Mouse (Mus musculus) Muller cell, postnatal 12 days (primary cell): ENCODE measurements at regions not wholly inside any gene's neighbourhood (a gene's known extent, or its start where the extent isn't known, plus 50 kb on each side); places are given as distances from the start of the nearest gene placed in this dataset.
A peak's percentile ranks its signal among the peaks of the same experiment; 100 is the strongest.

Experiments used
- DNase-seq: peaks from one replicate; pipeline ENCODE4 v3.0.0-alpha.2; 2015; ENCODE audit errors: inconsistent ontology term

DNA sequence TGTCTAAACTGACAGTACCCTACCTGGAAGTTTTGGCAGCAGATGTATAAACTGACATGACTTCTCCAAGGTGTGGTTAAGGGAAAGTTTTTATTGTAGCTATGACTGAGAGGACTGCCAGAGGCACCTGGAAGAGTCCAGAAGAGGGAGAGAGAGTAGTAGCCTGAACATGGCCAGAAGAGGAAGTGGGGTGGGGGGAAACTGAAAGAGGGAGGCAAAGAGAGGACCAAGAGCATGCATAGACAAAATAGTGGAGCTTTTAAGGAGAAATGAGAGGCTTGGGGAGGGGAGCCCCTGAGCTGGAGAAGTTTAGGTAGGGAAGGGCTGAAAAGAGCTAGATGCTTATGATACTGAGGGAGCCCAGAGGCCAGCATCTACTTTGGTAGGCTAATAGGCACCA lies 255.2 kb upstream of the Id2 start:
- no peak for DNase-seq

DNA sequence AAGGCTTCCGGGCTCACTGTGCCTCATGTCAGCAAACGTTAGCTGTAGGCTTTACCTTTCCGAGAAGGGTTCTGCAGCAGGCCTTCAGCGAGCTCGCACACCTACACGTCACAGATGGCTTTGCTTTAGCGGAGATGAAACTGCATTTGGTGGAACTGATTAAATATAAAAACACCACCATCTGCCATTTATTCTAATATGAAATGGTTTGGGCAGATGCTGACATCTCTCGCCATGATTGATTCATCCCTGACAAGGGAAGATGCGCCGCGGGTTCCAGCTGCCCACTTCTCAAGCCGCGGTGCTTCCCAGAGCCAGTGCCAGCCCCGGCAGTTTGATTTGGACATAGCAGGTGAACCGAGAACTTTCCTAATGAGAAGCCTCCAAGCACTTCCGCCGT lies 247.4 kb upstream of the Id2 start:
- no peak for DNase-seq

DNA sequence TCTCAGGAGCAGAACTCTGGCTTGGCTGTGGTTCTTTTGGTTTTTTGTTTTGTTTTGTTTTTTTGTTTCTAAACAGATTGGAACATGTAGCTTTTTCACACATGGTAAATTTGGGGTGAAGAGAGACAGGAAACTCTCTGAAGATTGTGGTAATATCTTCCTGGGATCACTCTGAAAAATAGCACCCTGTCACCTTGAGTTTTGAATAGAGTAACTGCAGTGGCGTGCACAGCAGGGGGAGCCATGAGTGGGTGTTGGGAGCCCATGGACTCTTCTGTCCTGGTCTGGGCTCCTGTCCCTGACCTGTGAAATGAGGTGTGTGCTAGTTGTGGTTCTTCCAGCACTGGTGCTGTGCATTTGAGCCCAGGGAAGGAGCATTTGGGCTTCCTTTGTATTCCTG lies 241.8 kb upstream of the Id2 start:
- DNase-seq: no peak

DNA sequence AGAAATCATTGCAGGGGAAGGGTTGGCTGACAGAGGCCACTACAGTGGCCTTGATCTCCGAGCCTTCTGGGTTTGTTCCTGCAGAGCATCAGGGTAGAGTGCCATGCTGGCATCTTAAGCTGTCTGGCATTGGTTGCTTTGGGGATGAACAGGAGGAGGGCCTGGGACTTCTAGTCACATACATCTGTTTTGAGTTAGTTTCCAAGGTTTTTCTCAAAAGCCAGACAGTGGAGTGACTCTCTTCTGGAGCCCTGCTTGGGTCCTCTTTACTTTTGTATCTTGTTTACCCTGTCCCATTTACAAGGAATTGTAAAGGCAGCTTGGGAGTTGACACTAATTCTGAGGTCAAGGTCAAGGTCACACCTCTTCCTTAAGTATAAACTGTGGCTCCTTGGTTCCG lies 239.0 kb upstream of the Id2 start:
- DNase-seq: no peak

DNA sequence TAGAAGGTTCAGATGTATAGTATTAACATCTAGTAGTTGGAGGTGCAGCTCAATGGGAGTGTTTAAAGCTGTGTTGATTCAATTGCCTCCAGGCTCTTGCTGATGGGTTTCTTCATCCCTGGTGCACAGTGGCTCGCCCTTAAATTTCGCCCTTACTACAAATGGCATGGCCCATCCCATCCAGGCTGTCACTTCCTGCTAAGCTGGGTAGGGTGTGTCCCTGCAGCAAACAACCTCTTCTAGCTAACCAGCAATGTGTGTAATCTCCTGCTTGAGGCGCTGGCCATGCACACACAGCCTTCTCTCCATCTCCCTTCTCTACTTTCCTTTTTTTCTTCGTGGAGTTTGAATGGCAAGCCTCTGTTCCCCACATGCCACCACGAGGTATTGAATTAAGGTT lies 238.1 kb upstream of the Id2 start:
- DNase-seq: no peak

DNA sequence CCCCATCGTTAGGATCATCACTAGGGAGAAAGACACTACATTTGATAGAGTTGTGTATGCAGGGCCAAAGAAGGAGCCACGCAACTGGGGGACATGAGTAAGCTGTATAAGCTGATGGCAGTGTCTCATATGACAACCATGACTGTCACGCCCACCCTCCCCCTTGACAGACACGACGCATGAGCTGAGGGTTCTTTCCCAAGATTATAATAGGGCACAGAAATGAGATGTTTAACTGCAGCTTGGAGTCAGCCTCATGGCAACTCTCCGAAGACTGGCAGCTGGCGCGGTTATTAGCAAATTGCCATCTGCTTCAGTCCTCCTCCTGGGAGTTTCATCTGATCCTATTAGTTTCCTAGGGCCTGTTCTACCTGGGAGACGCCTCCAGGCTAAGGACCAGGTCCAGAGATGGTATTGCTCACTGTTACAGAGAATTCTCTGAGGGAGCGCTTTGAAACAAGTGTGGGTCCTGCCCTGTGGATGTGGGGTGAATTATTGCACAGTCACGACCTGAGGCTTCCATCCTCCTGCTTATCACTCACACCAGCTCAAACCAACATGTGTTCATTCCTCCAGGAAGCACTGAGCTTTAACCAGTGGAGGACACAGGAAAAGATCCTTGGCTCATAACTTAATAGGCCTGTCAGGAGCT lies 235.6 kb upstream of the Id2 start:
- DNase-seq: no peak

DNA sequence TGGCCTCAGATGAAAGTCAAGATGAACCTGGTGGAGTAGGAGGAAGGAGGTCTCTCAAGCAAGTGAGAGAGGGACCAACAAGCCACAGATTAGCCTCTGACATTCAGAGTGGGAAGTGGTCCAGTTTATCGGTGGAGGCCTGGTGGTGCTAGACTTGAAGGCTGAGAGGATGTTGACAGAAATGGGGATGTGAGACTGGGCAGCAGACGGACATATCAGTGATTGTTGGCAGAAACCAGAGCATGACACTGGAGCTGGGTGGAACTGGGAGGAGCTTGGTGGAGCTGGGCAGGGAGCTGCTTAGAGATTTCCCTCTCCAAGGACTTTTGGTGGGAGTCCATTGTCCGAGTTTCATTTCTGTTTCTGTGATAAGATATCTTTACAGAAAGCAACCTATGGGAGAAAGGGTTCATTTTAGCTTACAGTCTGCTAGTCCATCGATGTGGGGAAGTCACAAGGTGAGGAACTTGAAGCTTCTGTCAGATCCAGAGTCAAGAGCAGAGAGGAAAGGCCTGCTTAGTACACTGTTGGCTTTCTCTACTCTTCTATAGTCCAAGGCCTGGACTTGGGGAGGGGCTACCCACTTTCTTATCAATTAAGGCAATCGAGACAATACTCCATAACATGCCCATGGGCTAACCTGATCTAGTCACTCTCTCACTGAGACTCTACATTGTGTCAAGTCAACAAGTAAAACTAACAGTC lies 233.2 kb upstream of the Id2 start:
- no peak for DNase-seq

DNA sequence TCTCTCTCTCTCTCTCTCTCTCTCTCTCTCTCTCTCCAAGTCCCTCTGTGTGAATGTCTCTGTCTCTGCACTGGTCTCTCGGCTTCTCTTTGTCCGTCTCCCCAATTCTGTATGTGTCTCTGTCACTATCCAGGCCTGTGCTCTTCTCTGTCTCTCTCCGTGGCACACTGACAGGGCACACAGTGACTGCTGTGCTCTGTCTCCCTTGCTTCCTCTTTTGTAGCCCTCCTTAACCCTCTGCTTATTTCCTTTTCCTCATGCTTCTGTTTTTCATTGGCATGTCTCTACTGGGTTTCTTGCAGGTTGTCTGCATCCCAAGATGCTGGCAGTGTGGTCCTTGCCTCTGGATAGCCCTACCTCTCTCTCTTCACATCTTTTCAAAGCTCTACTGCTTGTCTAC lies 229.0 kb upstream of the Id2 start:
- no peak for DNase-seq

DNA sequence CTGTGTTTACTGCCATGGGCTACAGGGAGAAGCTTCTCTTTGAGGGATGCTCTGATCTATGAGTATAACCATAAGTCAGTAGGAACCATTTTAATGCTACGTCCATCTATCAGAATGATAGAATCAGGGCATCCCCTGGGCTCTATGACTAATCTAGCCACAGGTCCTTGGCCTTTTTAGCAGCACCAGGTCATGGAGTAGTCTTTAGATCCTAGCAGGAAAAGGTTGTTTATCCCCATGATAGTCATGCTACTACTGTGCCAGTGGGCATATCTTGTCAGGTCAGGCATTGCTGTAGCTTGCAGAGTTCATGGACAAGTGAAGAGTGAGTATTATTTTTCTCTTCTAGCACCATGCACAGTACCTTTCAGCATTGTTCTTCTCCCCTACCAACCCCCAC lies 226.2 kb upstream of the Id2 start:
- DNase-seq: no peak

DNA sequence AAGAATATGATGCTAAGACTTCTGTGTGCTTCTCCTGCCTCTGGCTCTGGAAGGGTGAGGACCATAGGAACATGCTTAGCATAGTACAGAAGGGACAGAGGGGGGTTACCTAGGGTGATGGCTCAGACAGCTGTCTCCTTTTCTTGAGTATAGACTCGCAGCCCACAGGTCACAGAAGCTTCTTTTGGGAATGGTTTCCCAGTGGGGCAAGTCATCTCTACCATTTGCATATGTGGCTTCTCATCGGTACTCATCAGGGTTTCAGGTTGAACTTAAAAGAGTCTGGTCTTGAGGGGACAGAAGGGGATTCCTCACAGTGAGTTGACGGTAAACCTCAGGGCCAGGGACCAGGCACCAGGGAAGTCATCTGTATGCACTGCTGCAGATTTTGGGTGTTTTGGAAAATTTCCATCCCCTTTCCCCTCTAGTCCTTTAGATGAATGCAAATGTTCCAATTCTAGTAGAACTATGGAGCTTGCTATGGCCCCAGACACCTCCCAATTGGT lies 223.4 kb upstream of the Id2 start:
- no peak for DNase-seq

DNA sequence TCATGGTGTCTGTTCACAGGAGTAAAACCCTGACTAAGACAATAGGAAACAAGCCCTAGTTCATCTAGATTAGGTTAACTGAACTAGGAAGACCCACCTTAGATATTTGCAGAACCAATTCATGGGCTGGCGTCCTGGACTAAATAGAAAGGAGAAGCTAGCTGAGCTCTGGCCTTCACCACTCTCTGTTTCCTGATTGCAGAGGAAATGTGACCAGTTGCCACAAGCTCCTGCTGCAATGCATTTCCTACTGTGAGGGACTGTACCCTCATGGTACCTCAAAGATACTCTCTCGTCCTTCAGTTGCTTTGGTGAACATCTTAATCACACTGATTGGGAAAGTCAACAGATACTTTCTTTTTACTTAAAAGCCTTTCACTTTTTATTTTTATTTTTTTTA lies 222.9 kb upstream of the Id2 start:
- DNase-seq: no peak

DNA sequence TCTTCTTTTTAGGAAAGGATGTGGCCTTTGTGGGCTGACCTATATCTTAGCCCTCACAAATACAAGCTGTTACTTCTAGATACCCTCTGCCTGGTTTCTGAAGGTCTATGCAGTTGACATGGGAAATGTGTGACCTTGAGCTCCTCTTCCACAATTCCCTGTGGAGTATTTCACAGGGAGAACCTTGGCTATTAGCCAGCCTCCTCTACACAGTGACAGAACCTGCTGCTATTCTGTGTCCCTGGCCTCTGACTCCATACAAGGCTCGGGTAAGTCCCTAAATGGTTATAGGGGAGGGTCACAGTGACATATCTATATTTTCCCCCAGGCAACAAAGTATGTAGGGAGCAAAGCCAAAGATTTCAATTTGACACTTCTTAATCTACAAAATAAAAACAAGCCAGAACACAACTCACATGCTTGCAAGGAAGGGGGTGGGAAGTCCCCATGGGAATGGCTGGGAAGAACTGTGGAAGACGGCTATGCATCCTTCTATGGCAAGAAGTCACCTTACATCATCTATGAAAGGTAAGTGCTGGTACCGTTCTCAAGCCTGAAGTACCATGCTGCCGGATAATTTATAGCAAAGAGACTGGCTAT lies 221.2 kb upstream of the Id2 start:
- no peak for DNase-seq

DNA sequence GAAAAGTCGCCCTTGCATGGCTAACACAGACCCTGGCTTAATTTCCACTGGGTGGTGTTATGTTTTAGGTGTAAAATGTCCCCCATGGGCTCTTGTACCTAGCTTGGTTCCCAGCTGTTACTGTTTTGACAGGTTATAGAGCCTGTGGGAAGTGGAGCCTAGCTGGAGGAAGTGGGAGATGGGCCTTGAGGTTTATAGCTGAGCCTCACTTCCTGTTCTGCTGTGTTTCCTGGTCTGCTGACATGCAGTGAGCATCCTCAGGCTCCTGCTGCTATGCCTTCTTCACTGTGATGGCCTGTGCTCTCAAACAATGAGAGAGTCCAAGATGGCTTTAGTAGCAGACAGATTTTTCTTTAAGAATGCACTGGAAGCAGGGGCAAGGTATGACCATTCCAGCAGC lies 219.0 kb upstream of the Id2 start:
- no peak for DNase-seq

DNA sequence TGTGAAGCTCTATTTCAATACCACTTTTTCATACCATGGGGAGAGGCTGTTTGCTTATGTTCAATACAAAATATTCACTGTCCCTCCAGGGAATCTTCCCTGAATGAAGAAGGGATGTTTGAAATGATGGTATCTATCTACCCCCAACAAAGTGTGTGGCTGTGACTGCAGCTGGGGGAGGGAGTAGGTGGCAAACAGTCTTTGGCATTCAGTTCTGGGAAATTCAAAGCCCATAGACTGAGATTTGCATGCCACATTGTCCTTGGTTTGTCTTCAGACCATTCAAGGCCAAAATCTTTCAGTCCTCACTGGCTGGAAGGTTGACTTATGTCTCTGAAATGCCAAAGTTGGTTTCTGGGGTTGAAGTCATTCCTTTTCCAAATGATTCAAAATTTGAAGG lies 216.3 kb upstream of the Id2 start:
- DNase-seq: no peak

DNA sequence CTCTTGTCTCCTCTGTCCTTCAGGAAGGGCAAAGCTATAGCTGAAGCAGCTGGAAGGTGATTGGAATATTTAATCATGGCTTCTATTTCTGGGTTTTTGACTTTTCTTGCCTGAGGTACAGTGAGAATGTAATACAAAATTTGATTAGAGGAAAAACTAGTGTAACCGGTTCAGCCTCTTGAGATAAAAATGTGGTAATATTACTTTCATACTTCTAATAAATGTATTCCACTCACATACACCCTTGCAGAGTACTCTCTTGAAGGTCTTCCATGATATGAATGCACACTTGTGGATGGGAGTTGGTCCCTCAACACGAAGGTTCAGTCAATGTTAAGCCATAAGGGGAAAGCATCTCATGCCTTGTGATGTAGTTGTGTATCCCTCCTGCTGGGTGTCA lies 215.4 kb upstream of the Id2 start:
- no peak for DNase-seq

DNA sequence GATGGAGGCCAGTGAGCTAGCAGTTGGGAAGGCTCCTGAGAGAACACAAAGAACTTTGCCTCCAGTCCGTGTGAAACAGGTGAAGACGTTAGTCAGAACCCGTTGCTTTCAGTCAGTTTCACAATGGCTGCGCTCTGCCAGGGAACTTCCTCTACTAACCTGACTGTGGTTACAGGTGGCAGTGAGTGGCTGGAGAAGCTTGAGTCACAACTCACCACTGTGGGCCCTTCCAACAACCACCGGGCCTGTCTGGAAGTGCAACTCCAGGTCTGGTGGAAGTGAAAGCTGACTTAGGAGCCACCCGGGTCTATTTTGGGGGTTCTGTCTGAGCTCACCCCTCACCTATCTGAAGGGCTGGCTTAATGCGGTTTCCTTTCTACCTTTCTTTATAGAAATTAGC lies 214.8 kb upstream of the Id2 start:
- no peak for DNase-seq

DNA sequence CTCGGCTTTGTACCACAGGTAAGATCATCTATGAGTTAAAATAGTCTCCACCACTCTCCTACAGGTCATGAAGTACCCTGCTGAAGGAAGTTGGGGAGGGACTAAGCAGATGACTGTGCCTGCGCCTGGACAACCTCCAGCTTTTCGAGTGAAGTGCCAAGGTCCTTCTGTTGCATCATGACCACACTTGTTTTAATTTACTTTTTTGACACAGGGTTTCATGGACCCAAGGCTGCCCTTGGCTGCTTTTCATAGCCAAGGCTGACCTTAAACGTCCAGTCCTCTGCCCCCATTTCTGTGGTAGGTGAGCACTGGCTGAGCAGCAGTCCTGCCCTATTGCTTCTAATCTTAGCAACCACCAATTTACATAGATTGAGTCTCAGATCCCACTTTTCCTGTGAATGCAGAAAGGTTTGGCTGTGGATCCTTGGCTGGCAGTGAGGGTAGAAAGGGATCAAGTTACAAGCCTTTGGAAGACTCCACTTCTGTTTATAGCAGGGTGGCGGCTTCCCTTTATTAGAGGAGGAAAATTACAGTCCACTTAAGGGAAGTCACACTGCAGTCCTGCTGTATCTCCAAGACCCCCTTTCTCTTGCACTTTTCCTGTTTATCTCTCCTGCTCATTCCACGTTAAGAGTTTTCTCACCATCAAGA lies 213.5 kb upstream of the Id2 start:
- DNase-seq: no peak

DNA sequence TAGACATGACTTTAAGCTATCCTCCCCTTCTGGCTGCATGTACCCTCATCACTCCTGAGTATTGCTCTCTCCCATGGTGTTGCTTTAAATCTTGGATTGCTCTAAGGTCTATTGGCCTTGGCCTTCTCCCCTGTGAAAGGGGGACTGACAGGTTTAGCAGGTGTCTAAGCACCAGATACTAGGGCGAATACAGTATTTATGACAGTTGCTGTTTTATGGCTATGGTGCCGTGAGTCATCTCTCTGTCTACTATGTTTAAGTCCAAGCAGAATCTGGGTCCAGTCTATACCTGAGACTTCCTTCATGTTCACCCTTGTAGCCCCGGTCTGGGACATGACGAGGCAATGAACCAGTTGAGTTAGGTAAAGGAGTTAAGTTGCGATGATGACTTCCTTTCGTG lies 212.3 kb upstream of the Id2 start:
- DNase-seq: no peak

DNA sequence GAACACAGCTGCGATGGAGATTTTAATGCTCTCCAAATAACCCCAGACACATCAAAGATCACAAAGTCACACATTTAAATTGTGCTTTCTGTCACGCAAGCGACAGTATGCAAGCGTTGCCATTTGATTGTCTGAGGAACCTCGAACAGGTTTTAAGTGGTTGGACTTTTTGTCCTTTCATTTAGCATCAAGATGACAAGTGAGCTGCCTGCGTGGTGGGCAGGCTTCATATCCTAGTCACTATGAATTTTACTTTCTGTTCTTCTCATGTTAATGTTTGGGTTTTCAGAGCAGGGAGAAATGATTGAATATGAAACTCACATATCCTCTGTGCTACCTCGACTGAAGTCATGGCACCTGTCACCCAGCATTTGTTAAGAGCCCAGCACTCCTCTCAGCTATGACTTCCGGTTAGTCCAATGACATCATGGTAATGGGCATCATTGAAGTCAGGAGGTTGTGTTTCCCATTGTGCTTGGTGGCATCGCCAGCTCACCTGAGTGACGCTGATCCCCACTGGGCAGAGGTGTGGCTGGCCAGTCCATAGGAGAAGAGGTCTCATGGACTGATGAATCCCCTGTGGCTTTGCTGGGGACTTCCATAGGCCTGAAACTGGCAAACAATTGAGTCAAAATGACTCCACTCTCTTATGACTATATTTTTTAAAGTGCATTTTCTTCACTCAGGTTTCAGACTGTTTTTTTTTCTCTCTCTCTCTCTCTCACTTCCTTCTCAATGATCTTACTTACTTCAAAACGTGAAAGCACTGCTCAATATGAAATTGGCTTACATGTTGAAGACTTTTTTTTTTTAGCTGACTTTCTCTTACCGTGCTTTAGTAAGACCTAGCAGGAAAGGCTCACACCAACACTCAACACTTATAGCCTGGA lies 209.1 kb upstream of the Id2 start:
- no peak for DNase-seq

DNA sequence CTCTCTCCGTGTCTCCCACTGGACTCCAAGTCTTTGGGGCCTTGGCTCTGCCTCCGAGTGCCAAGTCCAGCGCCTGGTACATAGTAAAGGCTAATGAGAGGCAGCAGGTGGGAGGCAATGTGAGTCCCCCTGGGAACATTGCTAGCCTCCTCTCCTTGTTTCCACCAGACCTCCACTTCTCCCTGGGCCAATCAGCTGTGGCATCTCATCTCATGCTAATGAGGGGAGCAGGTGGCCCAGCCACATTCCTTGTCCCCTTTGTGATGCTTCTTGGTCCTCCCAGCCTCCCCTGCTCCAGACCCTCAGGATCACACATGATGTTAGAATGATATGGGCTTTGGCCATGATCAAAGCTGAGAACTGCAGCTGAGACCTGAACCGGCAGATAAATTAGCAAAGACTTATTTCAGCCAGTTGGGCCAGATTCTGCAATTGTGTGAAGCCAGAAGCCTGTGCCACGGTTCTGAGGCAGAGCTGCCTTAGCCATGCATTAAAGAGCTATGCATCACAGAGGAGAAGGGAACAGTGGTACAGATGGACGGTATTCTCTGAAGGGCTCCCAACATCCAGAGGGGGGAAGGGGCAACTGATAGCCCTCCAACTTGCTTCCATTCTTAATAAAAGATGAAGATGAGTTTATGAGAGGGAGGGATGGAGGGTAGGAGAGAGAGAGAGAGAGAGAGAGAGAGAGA lies 208.0 kb upstream of the Id2 start:
- DNase-seq: no peak

DNA sequence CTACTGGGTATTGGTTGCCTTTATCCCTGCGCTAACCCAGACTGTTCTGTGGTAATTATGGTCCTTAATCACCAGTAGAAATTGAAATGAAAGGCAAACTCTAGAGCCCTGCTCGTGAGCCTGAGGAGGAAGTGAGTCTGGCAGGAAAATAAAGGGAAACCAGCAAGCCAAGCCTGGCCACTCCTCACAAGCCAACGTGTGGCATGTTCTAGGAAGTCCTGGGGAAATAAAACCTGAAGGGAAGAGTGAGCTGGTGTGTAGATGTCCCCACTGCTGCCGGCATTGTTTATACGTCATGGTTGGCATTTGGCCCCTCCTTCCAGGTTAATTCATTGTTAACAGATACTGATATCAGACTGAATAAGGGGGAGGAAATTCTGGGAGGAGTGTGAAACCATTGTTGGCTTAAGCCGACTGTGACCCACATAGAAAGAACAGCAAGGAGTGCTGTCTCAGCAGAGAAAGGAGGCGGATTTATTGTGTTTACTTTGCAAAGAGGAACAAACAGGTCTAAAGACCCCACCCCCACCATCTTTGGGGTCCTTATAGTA lies 206.6 kb upstream of the Id2 start:
- DNase-seq: peak; percentile 34
